Mouse (Mus musculus) heart, embryonic 11.5 days (tissue): ENCODE measurements at regions not wholly inside any gene's neighbourhood (a gene's known extent, or its start where the extent isn't known, plus 50 kb on each side); places are given as distances from the start of the nearest gene placed in this dataset.
"Not testable (repeated sequence)": the region's sequence is repeated elsewhere in the genome, so short reads cannot be mapped to it uniquely, and the experiment has no call there.

ENCODE experiments used
- ATAC-seq: fragments of 200-750 bp; cut with Nextera tagmentation; replicated peaks from 2 replicates; pipeline ENCODE4 v1.8.0; 2017; ENCODE audit warnings: moderate library complexity; ENCODE audit not compliant: insufficient number of reproducible peaks, low FRiP score, low TSS enrichment
- H3K27ac ChIP-seq: fragments of 300-500 bp; sonication (generic); 2 replicates; pipeline ENCODE4 v1.5.1; 2014; ENCODE audit warnings: mild to moderate bottlenecking, low read depth, low read length
- H3K27me3 ChIP-seq: fragments of 300-500 bp; sonication (generic); 2 replicates; pipeline ENCODE4 v1.6.1; 2014; ENCODE audit warnings: mild to moderate bottlenecking, low read length, mixed read lengths; ENCODE audit not compliant: control insufficient read depth, insufficient read depth
- H3K36me3 ChIP-seq: fragments of 300-500 bp; sonication (generic); 2 replicates; pipeline ENCODE4 v1.6.1; 2014; ENCODE audit warnings: mild to moderate bottlenecking, low read length, moderate library complexity, mixed read lengths; ENCODE audit not compliant: control insufficient read depth, insufficient read depth
- H3K4me1 ChIP-seq: fragments of 300-500 bp; sonication (generic); 2 replicates; pipeline ENCODE4 v1.6.1; 2014; ENCODE audit warnings: low read length; ENCODE audit not compliant: control insufficient read depth, insufficient read depth
- H3K4me2 ChIP-seq: fragments of 300-500 bp; sonication (generic); 2 replicates; pipeline ENCODE4 v1.6.1; 2014; ENCODE audit warnings: mild to moderate bottlenecking, moderate library complexity
- H3K4me3 ChIP-seq: fragments of 300-500 bp; sonication (generic); 2 replicates; pipeline ENCODE4 v1.5.1; 2014; ENCODE audit warnings: low read depth, low read length
- H3K9ac ChIP-seq: fragments of 300-500 bp; sonication (generic); 2 replicates; pipeline ENCODE4 v1.6.1; 2014; ENCODE audit warnings: mild to moderate bottlenecking, low read depth, low read length, moderate library complexity
- H3K9me3 ChIP-seq: fragments of 300-500 bp; sonication (generic); replicated peaks from 2 replicates; pipeline ENCODE4 v1.6.1; 2016; ENCODE audit warnings: low read length; ENCODE audit not compliant: control insufficient read depth
- WGBS: fragments of 180-500 bp; shearing (Covaris S2); extraction: QIAGEN DNeasy Blood & Tissue Kit; methylation state at CpG from one replicate; pipeline ENCODE4 v1.1.7; 2014; ENCODE audit not compliant: insufficient replicate concordance; 5-methylcytosine and 5-hydroxymethylcytosine counted together

GRCm38 (mm10) chr10:56841973-56842372, 464.8 kb downstream of the Gja1 start:
- WGBS: 73% methylated on average over 1 of the region's 1 CpGs
- Histone ChIP-seq H3K9me3 (no peaks in the 10 kb centered on the region), H3K4me1 (no peaks in the 10 kb centered on the region), H3K4me2 (no peak overlapping the region), H3K36me3 (no peaks in the 10 kb centered on the region), H3K4me3 (no peak overlapping the region), H3K9ac (no peak overlapping the region), H3K27ac (no peak overlapping the region), H3K27me3 (no peaks in the 10 kb centered on the region)
- no peak for ATAC-seq

DNA sequence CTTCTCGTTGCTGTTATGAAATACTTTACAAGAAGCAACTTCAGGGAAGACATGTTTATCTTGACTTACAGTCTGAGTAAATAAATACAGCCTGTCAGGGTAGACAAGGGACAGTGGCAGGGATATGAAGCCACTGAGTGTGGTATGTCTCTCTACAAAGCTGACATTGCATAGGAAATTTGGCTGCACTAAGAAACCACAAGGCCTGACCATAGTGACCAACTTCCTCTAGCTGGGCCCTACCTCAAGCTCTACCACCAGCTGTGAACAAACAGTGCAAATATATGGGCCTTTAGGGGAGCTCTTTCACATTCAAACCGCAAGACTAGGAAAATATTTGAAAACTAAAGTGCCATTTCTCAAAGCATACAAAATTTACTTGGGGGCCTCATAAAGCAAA, 475.4 kb downstream of the Gja1 start:
- Histone ChIP-seq H3K4me3 (no peak overlapping the region), H3K27me3 (no peaks in the 10 kb centered on the region), H3K36me3 (no peaks in the 10 kb centered on the region), H3K9ac (no peak overlapping the region), H3K4me2 (no peak overlapping the region), H3K4me1 (no peaks in the 10 kb centered on the region), H3K27ac (no peak overlapping the region), H3K9me3 (no peaks in the 10 kb centered on the region)
- ATAC-seq: no peak
- WGBS: 59% methylated on average over 2 of the region's 2 CpGs

GRCm38 (mm10) chr10:56856186-56856585, 479.1 kb downstream of the Gja1 start:
- WGBS: 68% methylated on average over 6 of the region's 6 CpGs
- Histone ChIP-seq H3K4me1 (no peaks in the 10 kb centered on the region), H3K4me3 (no peak overlapping the region)

DNA sequence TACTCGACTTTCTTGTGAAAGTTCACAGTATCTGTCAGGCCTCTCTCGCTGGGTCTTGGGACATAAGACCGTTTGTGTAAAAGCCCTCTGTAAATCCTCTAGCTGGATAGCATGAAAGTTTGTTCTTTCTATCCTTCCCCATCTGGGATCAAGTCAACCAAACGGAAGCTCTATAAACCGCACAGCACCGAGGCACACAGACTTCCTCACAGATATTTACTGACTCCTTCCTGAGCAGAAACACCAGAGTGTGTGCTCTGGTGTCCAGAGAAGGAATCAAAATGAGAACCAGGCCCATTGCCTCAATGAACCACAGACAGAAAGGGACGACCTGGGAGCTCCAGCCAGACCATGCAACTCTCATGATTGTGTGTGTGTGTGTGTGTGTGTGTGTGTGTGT, 502.6 kb downstream of the Gja1 start:
- Histone ChIP-seq H3K9me3 (no peaks in the 10 kb centered on the region), H3K4me3 (no peak overlapping the region), H3K27ac (no peak overlapping the region), H3K9ac (no peak overlapping the region), H3K36me3 (no peaks in the 10 kb centered on the region), H3K4me2 (no peak overlapping the region), H3K4me1 (no peaks in the 10 kb centered on the region), H3K27me3 (no peaks in the 10 kb centered on the region)
- ATAC-seq: no peak
- 80% methylated on average over 7 of the region's 7 CpGs for WGBS

More at GRCm38 (mm10) chr10:56856186-56856585, 479.1 kb downstream of the Gja1 start:
- no peak overlapping the region for H3K4me2 ChIP-seq
- no peaks in the 10 kb centered on the region for H3K9me3 ChIP-seq
- H3K9ac ChIP-seq: no peak overlapping the region
- no peaks in the 10 kb centered on the region for H3K36me3 ChIP-seq
- no peaks in the 10 kb centered on the region for H3K27me3 ChIP-seq
- H3K27ac ChIP-seq: no peak overlapping the region
- no peak for ATAC-seq

DNA sequence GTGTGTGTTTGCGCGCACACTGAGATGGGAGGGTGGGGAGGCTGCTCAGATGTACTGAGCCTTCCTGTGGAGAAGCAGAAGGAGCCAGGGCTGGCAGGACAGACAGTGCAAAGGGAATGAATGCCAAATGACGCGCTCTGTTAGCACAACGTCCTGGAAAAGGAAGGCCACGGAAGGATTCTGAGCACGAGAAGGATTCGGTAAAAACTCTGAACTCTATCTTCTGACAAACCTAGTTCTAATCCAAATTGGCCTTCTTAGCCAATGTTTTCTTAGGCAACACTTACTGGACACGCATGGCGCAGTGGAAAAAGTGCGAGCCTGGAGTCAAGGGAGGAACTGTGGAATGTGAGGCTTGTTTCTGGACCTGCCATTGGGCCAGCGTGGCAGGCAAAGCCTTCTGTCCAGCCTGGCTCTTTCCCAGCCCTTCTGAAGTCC, 503.0 kb downstream of the Gja1 start:
- no peak overlapping the region for H3K9ac ChIP-seq
- no peaks in the 10 kb centered on the region for H3K36me3 ChIP-seq
- no peak overlapping the region for H3K4me3 ChIP-seq
- WGBS: 73% methylated on average over 12 of the region's 12 CpGs
- no peaks in the 10 kb centered on the region for H3K4me1 ChIP-seq
- H3K27ac ChIP-seq: no peak overlapping the region
- ATAC-seq: no peak
- no peaks in the 10 kb centered on the region for H3K27me3 ChIP-seq
- no peaks in the 10 kb centered on the region for H3K9me3 ChIP-seq
- no peak overlapping the region for H3K4me2 ChIP-seq

DNA sequence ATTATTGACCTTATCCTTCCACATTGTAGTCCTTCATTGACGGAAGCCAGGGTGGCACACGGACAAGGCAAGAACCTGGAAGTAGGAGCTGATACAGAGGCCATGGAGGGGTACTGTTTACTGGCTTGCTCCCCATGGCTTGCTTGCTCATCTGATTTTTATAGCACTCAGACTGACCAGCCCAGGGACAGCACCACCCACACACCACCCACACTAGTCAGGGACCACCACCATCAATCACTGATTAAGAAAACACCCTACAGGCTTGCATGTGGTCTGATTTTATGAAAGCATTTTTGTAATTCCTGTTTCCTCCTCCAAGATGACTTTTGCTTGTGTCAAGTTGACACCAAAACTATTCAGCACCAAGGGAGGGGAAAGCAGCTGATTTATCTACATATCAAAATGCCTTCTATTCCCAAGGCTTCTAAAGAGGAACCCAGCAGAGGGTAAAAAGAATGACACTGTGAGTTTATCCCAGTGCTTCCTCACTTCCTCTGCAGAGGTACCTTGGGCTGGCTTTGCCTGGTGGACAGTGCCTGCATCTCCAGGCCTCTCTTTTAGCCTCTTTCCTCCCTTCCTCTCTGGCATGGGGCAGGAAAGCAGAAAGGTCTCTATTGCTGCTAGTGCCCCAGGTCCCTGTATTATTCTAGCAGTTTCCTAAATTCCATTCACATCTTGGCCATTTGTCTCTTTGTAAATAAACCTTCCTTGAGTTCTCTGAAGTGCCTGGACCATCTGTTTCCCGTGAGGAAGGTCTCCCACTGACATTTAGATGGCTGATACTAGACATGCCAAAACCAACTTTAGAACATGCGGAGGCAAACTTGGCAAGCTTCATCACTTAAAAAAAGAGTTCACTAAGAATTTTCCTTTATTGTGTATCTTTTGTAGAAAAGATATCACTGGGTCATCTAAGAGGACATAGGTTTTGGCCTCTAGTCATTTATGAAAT, 507.6 kb downstream of the Gja1 start:
- peak; percentile 52; the same call in 1 of the 2 replicates for ATAC-seq
- Histone ChIP-seq H3K27me3 (no peaks in the 10 kb centered on the region), H3K4me2 (no peak overlapping the region), H3K9ac (no peak overlapping the region), H3K27ac (no peak overlapping the region), H3K36me3 (no peaks in the 10 kb centered on the region), H3K4me3 (no peak overlapping the region), H3K9me3 (no peaks in the 10 kb centered on the region), H3K4me1 (no peaks in the 10 kb centered on the region)
- WGBS: 59% methylated on average over 4 of the region's 4 CpGs

DNA sequence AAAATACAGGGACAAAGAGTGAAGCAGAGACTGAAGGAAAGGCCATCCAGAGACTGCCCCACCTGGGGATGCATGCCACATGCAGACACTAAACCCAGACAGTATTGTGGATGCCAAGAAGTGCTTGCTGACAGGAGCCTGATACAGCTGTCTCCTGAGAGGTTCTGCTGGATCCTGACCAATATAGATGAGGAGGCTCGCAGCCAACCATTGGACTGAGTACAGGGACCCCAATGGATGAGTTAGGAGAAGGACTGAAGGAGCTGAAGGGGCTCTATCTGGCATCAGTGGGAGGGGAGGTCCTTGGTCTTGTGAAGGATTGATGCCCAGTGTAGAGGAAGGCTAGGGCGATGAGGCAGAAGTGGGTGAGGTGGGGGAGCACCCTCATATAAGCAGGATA, 514.4 kb downstream of the Gja1 start:
- not testable (repeated sequence) for H3K4me2 ChIP-seq, ATAC-seq, H3K9me3 ChIP-seq, H3K27ac ChIP-seq, H3K27me3 ChIP-seq, H3K4me3 ChIP-seq, H3K9ac ChIP-seq, H3K36me3 ChIP-seq, H3K4me1 ChIP-seq
- 72% methylated on average over 2 of the region's 2 CpGs for WGBS

DNA sequence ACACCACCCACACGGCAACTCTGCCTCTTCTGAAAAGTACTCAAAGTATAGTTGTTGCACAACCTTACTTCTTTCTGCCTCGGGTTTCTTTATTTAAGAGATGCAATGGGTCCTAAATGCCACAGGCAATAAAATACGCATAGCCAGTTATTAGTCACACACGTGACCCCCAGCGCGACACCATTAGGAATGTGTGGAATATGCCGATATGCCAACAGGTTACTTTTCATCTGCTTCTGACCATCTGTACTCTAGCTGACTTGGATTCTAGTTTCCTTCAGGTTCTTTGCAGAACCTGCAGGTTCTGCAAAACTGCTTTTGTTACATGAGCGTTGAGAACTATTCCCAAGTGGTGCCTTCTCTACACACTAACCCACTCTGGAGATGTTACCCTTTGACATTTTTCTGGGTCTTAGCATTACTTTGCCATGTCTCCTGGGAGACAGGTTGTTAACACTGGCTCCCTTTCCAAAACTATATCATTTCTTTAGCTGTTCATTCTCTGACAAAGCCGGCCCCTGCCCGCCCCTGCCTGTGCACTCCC, 515.6 kb downstream of the Gja1 start:
- ATAC-seq: no peak
- H3K36me3 ChIP-seq: no peaks in the 10 kb centered on the region
- no peak overlapping the region for H3K27ac ChIP-seq
- 84% methylated on average over 10 of the region's 10 CpGs for WGBS
- no peaks in the 10 kb centered on the region for H3K9me3 ChIP-seq
- H3K27me3 ChIP-seq: no peaks in the 10 kb centered on the region
- no peak overlapping the region for H3K4me3 ChIP-seq
- H3K4me1 ChIP-seq: no peaks in the 10 kb centered on the region
- no peak overlapping the region for H3K4me2 ChIP-seq
- no peak overlapping the region for H3K9ac ChIP-seq
